Mouse (Mus musculus) intestine, embryonic 14.5 days (tissue): Measurements from ENCODE around the gene Gm49325. TPM values are rescaled to one million over a fixed set of nuclear protein-coding genes. Genes with fewer than 3 reads are reported as not detected.

Source experiments
- ATAC-seq: fragments of 200-750 bp; cut with Nextera tagmentation; replicated peaks from 2 replicates; pipeline ENCODE4 v1.8.0; 2017; ENCODE audit warnings: low read depth, moderate number of reproducible peaks, moderate TSS enrichment, moderate library complexity; ENCODE audit not compliant: low FRiP score, low TSS enrichment
- DNase-seq: peaks from one replicate; pipeline ENCODE4 v3.0.0-alpha.2; 2018; ENCODE audit warnings: low spot score
- H3K27ac ChIP-seq: fragments of 300-500 bp; sonication (generic); 2 replicates; pipeline ENCODE4 v1.5.1; 2014; ENCODE audit warnings: low read depth, mild to moderate bottlenecking, control low read depth
- H3K27me3 ChIP-seq: fragments of 300-500 bp; sonication (generic); replicated peaks from 2 replicates; pipeline ENCODE4 v1.6.1; 2014; ENCODE audit warnings: low read length, control low read depth; ENCODE audit not compliant: control insufficient read depth, insufficient read depth
- H3K36me3 ChIP-seq: fragments of 300-500 bp; sonication (generic); 2 replicates; pipeline ENCODE4 v1.6.1; 2014; ENCODE audit warnings: low read length, control low read depth; ENCODE audit not compliant: control insufficient read depth, insufficient read depth
- H3K4me1 ChIP-seq: fragments of 300-500 bp; sonication (generic); replicated peaks from 2 replicates; pipeline ENCODE4 v1.6.1; 2014; ENCODE audit warnings: low read length, control low read depth, mixed read lengths; ENCODE audit not compliant: control insufficient read depth, insufficient read depth
- H3K4me2 ChIP-seq: fragments of 300-500 bp; sonication (generic); 2 replicates; pipeline ENCODE4 v1.6.1; 2014; ENCODE audit warnings: low read length
- H3K4me3 ChIP-seq: fragments of 300-500 bp; sonication (generic); 2 replicates; pipeline ENCODE4 v1.5.1; 2014; ENCODE audit warnings: low read depth, low read length, control low read depth, mixed read lengths
- H3K9ac ChIP-seq: fragments of 300-500 bp; sonication (generic); 2 replicates; pipeline ENCODE4 v1.6.1; 2014; ENCODE audit warnings: mild to moderate bottlenecking, low read length
- H3K9me3 ChIP-seq: fragments of 300-500 bp; sonication (generic); 2 replicates; pipeline ENCODE4 v1.6.1; 2016; ENCODE audit warnings: low read length, control low read depth; ENCODE audit not compliant: control insufficient read depth
- WGBS: fragments of 180-500 bp; shearing (Covaris S2); extraction: QIAGEN DNeasy Blood & Tissue Kit; methylation state at CpG from one replicate; pipeline ENCODE4 v1.1.7; 2014; 5-methylcytosine and 5-hydroxymethylcytosine counted together
- polyA plus RNA-seq: library from polyadenylated mRNA; unstranded; fragments of >200 nt; fragmentation: Nextera tagmentation; extraction: Ambion mirVana; gene quantifications from 2 replicates; pipeline ENCODE4 v1.2.1, GENCODE M21; 2014

Gene Gm49325
- polyA plus RNA-seq, 1 experiment from 2014 or later = 2.0 TPM

DNA sequence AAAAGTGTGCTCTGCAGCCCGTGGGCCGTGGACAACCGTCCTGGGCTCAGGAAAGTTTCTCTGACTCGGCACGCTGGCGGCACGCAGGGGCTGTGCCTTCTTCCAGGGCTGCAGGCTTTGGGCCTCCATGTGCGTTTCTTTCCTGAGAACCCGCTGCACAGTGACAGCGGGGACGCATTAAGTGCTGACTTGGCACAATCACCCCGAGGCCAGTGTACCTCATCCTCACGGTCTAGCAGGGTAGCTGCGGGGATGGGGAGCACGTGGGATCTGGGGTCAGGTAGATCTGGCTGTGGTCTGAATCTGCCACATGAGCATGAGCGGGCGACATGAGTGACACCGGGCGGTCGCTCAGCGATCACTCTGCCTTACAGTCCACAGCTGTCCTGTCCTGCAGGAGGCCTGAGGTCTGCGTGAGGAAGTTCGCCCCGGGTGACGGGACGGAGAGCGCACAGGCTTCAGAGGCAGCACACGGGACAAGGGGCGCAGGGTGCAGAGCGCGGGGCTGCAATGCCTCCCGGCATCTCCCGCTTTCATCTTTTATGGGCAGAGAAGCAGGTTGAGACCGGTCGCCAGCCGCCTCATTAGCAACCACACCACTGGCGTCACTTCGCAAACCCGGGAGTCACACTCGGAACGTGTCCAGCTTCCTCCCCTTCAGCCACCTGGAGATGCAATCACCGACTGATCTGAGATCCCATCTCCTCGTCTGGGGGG lies 58.1 kb downstream of the Gm49325 start:
- Histone ChIP-seq H3K4me3 (no peak overlapping the region), H3K4me2 (no peak overlapping the region), H3K27ac (no peak overlapping the region), H3K36me3 (no peaks in the 10 kb centered on the region), H3K27me3 (no peaks in the 10 kb centered on the region), H3K9me3 (no peaks in the 10 kb centered on the region), H3K4me1 (no peaks in the 10 kb centered on the region), H3K9ac (no peak overlapping the region)
- 35% methylated on average over 43 of the region's 43 CpGs for WGBS
- ATAC-seq (no peak), DNase-seq (no peak)

DNA sequence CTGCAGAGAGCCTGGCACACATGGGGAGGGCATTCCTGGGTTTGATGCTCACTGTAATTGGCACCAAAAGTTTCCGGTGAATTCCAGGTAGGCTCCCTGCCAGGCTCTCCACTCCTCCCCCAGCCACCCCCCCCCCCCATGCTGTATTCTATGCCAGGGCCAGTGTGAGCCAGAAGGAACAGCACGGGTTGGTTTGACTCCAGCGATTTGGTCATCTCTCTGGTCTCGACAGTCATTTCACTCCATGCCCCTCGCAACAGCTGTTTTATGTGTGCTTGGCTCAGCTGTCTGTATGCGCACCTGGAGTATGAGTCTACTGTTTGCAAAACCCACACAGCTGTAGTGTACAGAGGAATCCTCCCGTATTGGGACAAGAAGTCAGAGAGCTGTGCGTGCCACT lies 60.3 kb downstream of the Gm49325 start:
- no peak overlapping the region for H3K4me2 ChIP-seq
- no peaks in the 10 kb centered on the region for H3K9me3 ChIP-seq
- no peaks in the 10 kb centered on the region for H3K4me1 ChIP-seq
- H3K9ac ChIP-seq = no peak overlapping the region
- H3K27me3 ChIP-seq = no peaks in the 10 kb centered on the region
- H3K36me3 ChIP-seq = no peaks in the 10 kb centered on the region
- no peak overlapping the region for H3K27ac ChIP-seq
- DNase-seq = no peak
- 71% methylated on average over 8 of the region's 8 CpGs for WGBS
- no peak for ATAC-seq
- no peak overlapping the region for H3K4me3 ChIP-seq

DNA sequence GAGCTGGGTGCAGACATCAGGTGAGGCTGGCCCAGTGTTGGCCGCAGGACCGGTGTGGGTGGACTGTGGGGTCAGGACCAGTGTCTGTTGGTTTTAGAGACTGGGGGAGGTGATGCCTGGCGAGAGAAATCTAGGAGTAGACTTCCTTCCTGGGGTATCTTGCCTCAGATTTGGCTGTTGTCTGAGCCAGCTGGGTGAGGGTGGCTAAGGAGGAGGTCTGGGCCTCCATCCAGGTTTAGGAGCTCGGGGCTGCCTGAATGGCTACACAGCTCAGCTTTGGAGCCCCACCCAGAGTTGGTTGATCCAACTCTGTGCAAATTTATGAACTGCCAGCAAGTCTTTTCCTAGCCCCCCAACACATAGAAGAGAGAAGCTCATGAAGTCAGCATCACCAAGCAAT lies 61.4 kb downstream of the Gm49325 start:
- no peak overlapping the region for H3K4me3 ChIP-seq
- H3K27ac ChIP-seq = no peak overlapping the region
- no peak for DNase-seq
- H3K9ac ChIP-seq = no peak overlapping the region
- no peak overlapping the region for H3K4me2 ChIP-seq
- no peaks in the 10 kb centered on the region for H3K36me3 ChIP-seq
- no peaks in the 10 kb centered on the region for H3K27me3 ChIP-seq
- no peak for ATAC-seq
- WGBS = 83% methylated on average over 4 of the region's 4 CpGs
- H3K4me1 ChIP-seq = no peaks in the 10 kb centered on the region
- H3K9me3 ChIP-seq = no peaks in the 10 kb centered on the region

DNA sequence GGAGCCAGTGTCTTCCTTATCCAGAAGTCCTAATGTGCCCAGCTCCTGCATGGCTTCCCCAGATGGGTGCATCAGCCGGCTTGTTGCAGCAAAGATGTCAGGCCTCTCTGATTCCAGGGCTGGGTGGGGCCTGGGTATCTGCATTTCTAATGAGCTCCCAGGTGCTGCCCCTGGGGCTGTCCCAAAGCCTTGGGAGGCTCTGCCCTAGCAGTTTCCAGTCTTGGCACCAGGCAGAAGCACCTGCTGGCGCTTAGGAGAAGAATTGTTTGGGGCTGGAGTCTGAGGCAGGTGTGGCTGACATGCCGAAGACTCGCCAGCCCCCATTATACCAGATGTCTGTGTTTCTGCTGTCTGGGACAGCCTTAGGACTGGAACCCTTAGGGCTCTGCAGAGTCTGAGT lies 64.7 kb downstream of the Gm49325 start:
- Histone ChIP-seq H3K27me3 (0 out of 2 replicates have a peak, but pooled peaks cover 2% of the 10 kb centered on the region), H3K4me2 (no peak overlapping the region), H3K4me3 (no peak overlapping the region), H3K9ac (no peak overlapping the region), H3K27ac (no peak overlapping the region), H3K4me1 (no peaks in the 10 kb centered on the region), H3K9me3 (no peaks in the 10 kb centered on the region), H3K36me3 (no peaks in the 10 kb centered on the region)
- 71% methylated on average over 4 of the region's 4 CpGs for WGBS
- no peak for DNase-seq
- no peak for ATAC-seq

DNA sequence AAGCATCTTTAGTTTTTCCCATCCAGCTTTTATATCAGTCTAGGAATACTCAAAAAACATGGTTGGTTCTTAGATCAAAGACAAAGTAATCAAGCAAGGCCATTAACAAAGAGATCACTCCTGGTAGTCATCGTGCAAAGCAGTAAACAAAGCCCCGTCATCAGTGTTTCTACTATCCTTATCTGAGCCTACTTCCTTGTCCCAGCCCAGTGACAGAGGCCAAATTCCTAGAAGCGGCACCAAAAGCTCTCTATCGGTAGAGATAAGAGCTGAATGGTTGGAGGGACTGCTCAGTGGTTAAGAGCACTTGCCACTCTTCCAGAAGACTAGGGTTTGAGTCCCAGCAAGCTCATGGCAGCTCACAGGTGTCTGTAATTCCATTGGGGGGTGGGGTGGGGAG lies 65.5 kb downstream of the Gm49325 start:
- Histone ChIP-seq H3K27ac (no peak overlapping the region), H3K36me3 (no peaks in the 10 kb centered on the region), H3K9me3 (no peaks in the 10 kb centered on the region), H3K4me1 (no peaks in the 10 kb centered on the region), H3K4me3 (no peak overlapping the region), H3K27me3 (peaks cover 3% of the 10 kb centered on the region; the same call in 1 of the 2 replicates), H3K4me2 (no peak overlapping the region), H3K9ac (no peak overlapping the region)
- 32% methylated on average over 4 of the region's 4 CpGs for whole genome bisulfite sequencing
- no peak for ATAC-seq
- DNase-seq = no peak

DNA sequence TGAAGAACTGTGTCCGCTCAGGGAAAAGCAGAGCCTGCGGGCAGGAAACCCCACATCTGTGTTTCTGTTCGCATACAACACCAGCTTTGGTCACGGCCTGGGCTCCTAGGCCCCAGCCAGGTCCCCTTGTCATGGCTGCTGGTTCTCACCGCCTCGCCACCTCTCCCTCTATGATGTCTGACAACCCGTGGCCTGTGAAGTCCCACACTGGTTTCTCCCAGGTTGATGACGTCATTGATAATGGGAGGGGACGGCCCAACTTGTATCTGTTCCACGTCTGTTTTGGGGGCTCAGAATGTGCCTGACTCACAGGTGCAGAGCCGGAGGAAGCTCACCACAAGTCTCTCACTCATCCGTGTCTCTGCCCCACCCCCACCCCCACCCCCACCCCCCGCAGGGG lies 67.8 kb downstream of the Gm49325 start:
- ATAC-seq (no peak), DNase-seq (no peak)
- Histone ChIP-seq H3K27me3 (peaks cover 23% of the 10 kb centered on the region), H3K4me2 (no peak overlapping the region), H3K9me3 (no peaks in the 10 kb centered on the region), H3K9ac (no peak overlapping the region), H3K4me3 (no peak overlapping the region), H3K27ac (no peak overlapping the region), H3K4me1 (peaks cover 5% of the 10 kb centered on the region; the same call in 1 of the 2 replicates), H3K36me3 (no peaks in the 10 kb centered on the region)
- WGBS = 56% methylated on average over 13 of the region's 13 CpGs

DNA sequence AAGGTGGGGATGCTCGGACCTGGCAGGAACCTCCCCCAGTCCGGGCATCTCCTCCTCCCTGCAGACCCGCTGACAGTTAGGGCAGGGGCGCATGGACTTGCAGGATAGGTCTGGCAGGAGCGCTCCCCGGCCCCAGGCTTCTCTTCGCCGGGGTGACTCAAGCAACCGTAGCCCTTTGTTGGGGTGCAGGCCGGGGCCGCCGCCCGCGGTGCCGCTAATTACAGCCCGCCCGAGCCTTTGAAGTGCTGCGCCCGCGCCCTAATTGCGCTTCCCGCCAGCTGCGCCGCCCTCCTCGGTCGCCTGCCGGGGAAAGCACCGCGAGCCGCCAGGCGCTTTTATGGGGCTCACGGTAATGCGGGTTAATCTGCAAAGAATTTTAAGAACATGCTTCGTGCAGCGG lies 71.6 kb downstream of the Gm49325 start:
- Histone ChIP-seq H3K9me3 (no peaks in the 10 kb centered on the region), H3K27me3 (peaks cover 29% of the 10 kb centered on the region), H3K4me1 (peaks cover 5% of the 10 kb centered on the region; the same call in 1 of the 2 replicates), H3K27ac (no peak overlapping the region), H3K36me3 (no peaks in the 10 kb centered on the region), H3K9ac (no peak overlapping the region), H3K4me3 (peak overlapping the region; percentile 18), H3K4me2 (peak overlapping the region; percentile 50)
- under 1% methylated on average over 35 of the region's 35 CpGs for WGBS
- no peak for ATAC-seq
- DNase-seq = no peak

DNA sequence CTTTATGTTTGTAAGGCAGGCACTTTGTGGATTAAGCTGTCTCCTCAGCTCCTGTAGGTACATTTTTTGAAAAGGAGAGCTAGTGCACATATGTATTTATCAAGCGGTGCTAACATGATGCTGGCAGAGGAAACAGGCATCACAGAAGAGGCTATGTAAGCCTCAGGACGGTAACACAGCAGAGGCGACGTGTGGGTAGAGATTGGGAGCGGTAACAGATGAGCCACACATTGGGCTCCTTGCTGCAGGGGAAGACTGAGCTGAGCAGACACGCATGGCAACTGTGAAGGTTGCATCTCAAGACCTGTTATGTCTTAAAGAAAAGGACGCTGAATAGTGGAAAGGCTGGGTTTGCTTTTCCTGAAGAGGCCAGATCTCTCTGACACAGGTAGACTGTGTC lies 77.0 kb downstream of the Gm49325 start:
- 77% methylated on average over 7 of the region's 7 CpGs for WGBS
- H3K9ac ChIP-seq = no peak overlapping the region

DNA sequence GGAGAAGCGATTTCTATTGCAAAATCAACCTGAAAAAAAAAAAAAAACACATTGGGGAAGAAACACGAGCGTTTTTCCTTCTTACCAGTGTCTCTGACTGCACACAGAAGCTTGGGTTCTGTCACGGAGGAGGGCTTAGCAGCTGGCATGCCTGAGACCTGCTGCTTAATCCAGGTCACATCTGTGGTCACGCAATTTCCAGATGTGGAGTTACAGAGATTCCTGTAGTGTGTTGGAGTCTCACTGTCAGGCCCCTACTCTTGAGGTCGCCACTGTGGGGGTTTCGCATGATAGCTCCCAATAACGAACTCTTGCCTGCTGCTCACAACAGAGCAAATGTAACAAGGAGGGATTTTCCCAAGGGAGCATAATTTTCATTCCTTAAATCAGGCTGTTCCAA lies 78.2 kb downstream of the Gm49325 start:
- Histone ChIP-seq H3K9ac (no peak overlapping the region), H3K4me1 (no peaks in the 10 kb centered on the region), H3K27me3 (peaks cover 36% of the 10 kb centered on the region), H3K4me3 (no peak overlapping the region), H3K36me3 (no peaks in the 10 kb centered on the region), H3K27ac (no peak overlapping the region), H3K9me3 (no peaks in the 10 kb centered on the region), H3K4me2 (no peak overlapping the region)
- ATAC-seq (no peak), DNase-seq (no peak)
- WGBS = 32% methylated on average over 8 of the region's 8 CpGs

More for the DNA sequence above, 77.0 kb downstream of the Gm49325 start:
- no peaks in the 10 kb centered on the region for H3K36me3 ChIP-seq
- no peak overlapping the region for H3K4me3 ChIP-seq
- ATAC-seq (no peak), DNase-seq (no peak)
- no peaks in the 10 kb centered on the region for H3K9me3 ChIP-seq
- H3K27me3 ChIP-seq = peaks cover 47% of the 10 kb centered on the region
- no peak overlapping the region for H3K27ac ChIP-seq
- no peak overlapping the region for H3K4me2 ChIP-seq
- H3K4me1 ChIP-seq = peaks cover under 1% of the 10 kb centered on the region; the same call in 1 of the 2 replicates
